Mouse (Mus musculus): ENCODE measurements around the gene Cox6a1. TPM values are rescaled to one million over a fixed set of nuclear protein-coding genes. Genes with fewer than 3 reads are reported as not detected.
A peak's percentile ranks its signal among the peaks of the same experiment; 100 is the strongest.
"Not testable (repeated sequence)": the region's sequence is repeated elsewhere in the genome, so short reads cannot be mapped to it uniquely, and the experiment has no call there.

Gene Cox6a1
- polyA plus RNA-seq, 1 experiment from 2014 or later, result 1,049 TPM

GRCm38 (mm10) chr5:115312816-115313667 is 35.7 kb downstream of the Cox6a1 start:
- Histone ChIP-seq H3K36me3 (no peaks in the 10 kb centered on the region), H3K27me3 (ENCODE audit: insufficient read depth, poor library complexity, severe bottlenecking) (no peaks in the 10 kb centered on the region), H3K4me1 (peaks cover 39% of the 10 kb centered on the region), H3K9me3 (no peaks in the 10 kb centered on the region), H3K27ac (peak overlapping the region; percentile 57; the same call in 1 of the 2 replicates), H3K4me3 (no peak overlapping the region)
- peak; percentile 82 for DNase-seq (ENCODE audit: low spot score)
- 48% methylated on average over 10 of the region's 10 CpGs for WGBS

- H3K27ac ChIP-seq, result peak overlapping the region; percentile 57
- no peaks in the 10 kb centered on the region for H3K36me3 ChIP-seq
- 58% methylated on average over 4 of the region's 4 CpGs for WGBS
- no peaks in the 10 kb centered on the region for H3K27me3 ChIP-seq (ENCODE audit: insufficient read depth, poor library complexity, severe bottlenecking)
- H3K4me3 ChIP-seq, result no peak overlapping the region
- DNase-seq (ENCODE audit: low spot score), result no peak
- H3K9me3 ChIP-seq, result no peaks in the 10 kb centered on the region
- H3K4me1 ChIP-seq, result peaks cover 32% of the 10 kb centered on the region
Measured at GRCm38 (mm10) chr5:115312354-115312753, 36.4 kb downstream of the Cox6a1 start.

- WGBS, result 75% methylated on average over 7 of the region's 7 CpGs
- H3K27ac ChIP-seq; H3K9me3 ChIP-seq; H3K4me3 ChIP-seq; H3K27me3 ChIP-seq (ENCODE audit: insufficient read depth, poor library complexity, severe bottlenecking); DNase-seq (ENCODE audit: low spot score): not testable (repeated sequence)
- peaks cover 21% of the 10 kb centered on the region for H3K36me3 ChIP-seq
- peaks cover 27% of the 10 kb centered on the region for H3K4me1 ChIP-seq
Measured at GRCm38 (mm10) chr5:115302190-115302589, 46.6 kb downstream of the Cox6a1 start.

- H3K27ac ChIP-seq, result peak overlapping the region; percentile 92
- DNase-seq (ENCODE audit: low spot score), result no peak
- H3K36me3 ChIP-seq, result peaks cover 26% of the 10 kb centered on the region
- H3K4me3 ChIP-seq, result peak overlapping the region; percentile 85
- 33% methylated on average over 13 of the region's 13 CpGs for WGBS
- no peaks in the 10 kb centered on the region for H3K9me3 ChIP-seq
- H3K27me3 ChIP-seq (ENCODE audit: insufficient read depth, poor library complexity, severe bottlenecking), result no peaks in the 10 kb centered on the region
- peaks cover 27% of the 10 kb centered on the region for H3K4me1 ChIP-seq
Measured at GRCm38 (mm10) chr5:115301615-115302014, 47.2 kb downstream of the Cox6a1 start.

GRCm38 (mm10) chr5:115300792-115301614 is 47.8 kb downstream of the Cox6a1 start, which contains the start of gene Dynll1:
Dynll1 (minus strand) TSS chr5:115300999.
- Histone ChIP-seq H3K27me3 (ENCODE audit: insufficient read depth, poor library complexity, severe bottlenecking) (no peaks in the 10 kb centered on the region), H3K4me1 (peaks cover 27% of the 10 kb centered on the region), H3K36me3 (peaks cover 33% of the 10 kb centered on the region), H3K4me3 (peak within 1 kb of the TSS; percentile 85), H3K27ac (peak within 1 kb of the TSS; percentile 92), H3K9me3 (no peaks in the 10 kb centered on the region)
- peak; percentile 99 for DNase-seq (ENCODE audit: low spot score)
- WGBS, result under 1% methylated on average over 66 of the region's 66 CpGs

GRCm38 (mm10) chr5:115300035-115300744 is 48.6 kb downstream of the Cox6a1 start:
- peak; percentile 89 for DNase-seq (ENCODE audit: low spot score)
- Histone ChIP-seq H3K36me3 (peaks cover 40% of the 10 kb centered on the region), H3K4me3 (peak overlapping the region; percentile 85), H3K27me3 (ENCODE audit: insufficient read depth, poor library complexity, severe bottlenecking) (no peaks in the 10 kb centered on the region), H3K4me1 (peaks cover 29% of the 10 kb centered on the region), H3K27ac (peak overlapping the region; percentile 92), H3K9me3 (no peaks in the 10 kb centered on the region)
- WGBS, result under 1% methylated on average over 46 of the region's 46 CpGs

GRCm38 (mm10) chr5:115296347-115296746 is 52.4 kb downstream of the Cox6a1 start:
- H3K27me3 ChIP-seq (ENCODE audit: insufficient read depth, poor library complexity, severe bottlenecking), result no peaks in the 10 kb centered on the region
- no peak overlapping the region for H3K4me3 ChIP-seq
- H3K36me3 ChIP-seq, result peaks cover 74% of the 10 kb centered on the region
- H3K9me3 ChIP-seq, result no peaks in the 10 kb centered on the region
- no peak for DNase-seq (ENCODE audit: low spot score)
- H3K4me1 ChIP-seq, result peaks cover 26% of the 10 kb centered on the region
- no peak overlapping the region for H3K27ac ChIP-seq
- WGBS, result 84% methylated on average over 10 of the region's 10 CpGs

Other genes starting within 250 kb of the Cox6a1 start
- gene Acads, start 229.6 kb downstream of the Cox6a1 start, polyA plus RNA-seq (2016; fragmentation: Nextera tagmentation; extraction: Ambion mirVana), result 107 and 138 TPM in 2 replicates
- 25.7 and 35.8 TPM in 2 replicates for gene Unc119b, start 214.0 kb downstream of the Cox6a1 start, polyA plus RNA-seq (2016; fragmentation: Nextera tagmentation; extraction: Ambion mirVana)
- gene Mlec, start 190.8 kb downstream of the Cox6a1 start, polyA plus RNA-seq (2016; fragmentation: Nextera tagmentation; extraction: Ambion mirVana), result 110 and 113 TPM in 2 replicates
- 0.79 and 1.2 TPM in 2 replicates for gene Cabp1, start 154.6 kb downstream of the Cox6a1 start, polyA plus RNA-seq (2016; fragmentation: Nextera tagmentation; extraction: Ambion mirVana)
- 88.7 and 117 TPM in 2 replicates for gene Pop5, start 113.1 kb downstream of the Cox6a1 start, polyA plus RNA-seq (2016; fragmentation: Nextera tagmentation; extraction: Ambion mirVana)
- gene Rnf10, start 76.1 kb downstream of the Cox6a1 start, polyA plus RNA-seq (2016; fragmentation: Nextera tagmentation; extraction: Ambion mirVana), result 102 and 117 TPM in 2 replicates
- 78.2 and 87.8 TPM in 2 replicates for gene Coq5, start 69.3 kb downstream of the Cox6a1 start, polyA plus RNA-seq (2016; fragmentation: Nextera tagmentation; extraction: Ambion mirVana)
- 1,455 and 1,701 TPM in 2 replicates for gene Dynll1, start 48.0 kb downstream of the Cox6a1 start, polyA plus RNA-seq (2016; fragmentation: Nextera tagmentation; extraction: Ambion mirVana)
- gene Srsf9, start 21.8 kb downstream of the Cox6a1 start, polyA plus RNA-seq (2016; fragmentation: Nextera tagmentation; extraction: Ambion mirVana), result 154 and 293 TPM in 2 replicates
- 22.8 and 25.8 TPM in 2 replicates for gene Gatc, start 7.8 kb downstream of the Cox6a1 start, polyA plus RNA-seq (2016; fragmentation: Nextera tagmentation; extraction: Ambion mirVana)
- 40.3 and 46.7 TPM in 2 replicates for gene Triap1, start 7.8 kb downstream of the Cox6a1 start, polyA plus RNA-seq (2016; fragmentation: Nextera tagmentation; extraction: Ambion mirVana)
- 9.6 and 17.1 TPM in 2 replicates for gene Msi1, start 80.6 kb upstream of the Cox6a1 start, polyA plus RNA-seq (2016; fragmentation: Nextera tagmentation; extraction: Ambion mirVana)
- gene Pla2g1b, start 117.3 kb upstream of the Cox6a1 start, polyA plus RNA-seq (2016; fragmentation: Nextera tagmentation; extraction: Ambion mirVana), result 0.48 and 1.4 TPM in 2 replicates
- 18.7 and 19.0 TPM in 2 replicates for gene Sirt4, start 135.7 kb upstream of the Cox6a1 start, polyA plus RNA-seq (2016; fragmentation: Nextera tagmentation; extraction: Ambion mirVana)
- 30.3 and 31.9 TPM in 2 replicates for gene Pxn, start 157.7 kb upstream of the Cox6a1 start, polyA plus RNA-seq (2016; fragmentation: Nextera tagmentation; extraction: Ambion mirVana)
- gene Rplp0, start 210.5 kb upstream of the Cox6a1 start, polyA plus RNA-seq (2016; fragmentation: Nextera tagmentation; extraction: Ambion mirVana), result 1,223 and 1,345 TPM in 2 replicates
- gene Gcn1l1, start 216.3 kb upstream of the Cox6a1 start, polyA plus RNA-seq (2016; fragmentation: Nextera tagmentation; extraction: Ambion mirVana), result 47.8 and 49.8 TPM in 2 replicates

All from heart, embryonic 10.5 days (tissue).